Mouse (Mus musculus) heart, embryonic 16.5 days (tissue): ENCODE results near the gene Scgb1c1. TPM values are rescaled to one million over a fixed set of nuclear protein-coding genes. Genes with fewer than 3 reads are reported as not detected.

Experiments used
- ATAC-seq: fragments of 200-750 bp; cut with Nextera tagmentation; replicated peaks from 2 replicates; pipeline ENCODE4 v1.8.0; 2017; ENCODE audit warnings: moderate number of reproducible peaks; ENCODE audit not compliant: insufficient read depth, low FRiP score; ENCODE audit errors: extremely low read depth
- H3K27ac ChIP-seq: fragments of 300-500 bp; sonication (generic); 2 replicates; pipeline ENCODE4 v1.5.1; 2014; ENCODE audit warnings: mild to moderate bottlenecking, low read length, control low read depth, moderate library complexity
- H3K27me3 ChIP-seq: fragments of 300-500 bp; sonication (generic); 2 replicates; pipeline ENCODE4 v1.6.1; 2014; ENCODE audit warnings: low read length, mixed read lengths; ENCODE audit not compliant: control insufficient read depth, insufficient read depth
- H3K36me3 ChIP-seq: fragments of 300-500 bp; sonication (generic); 2 replicates; pipeline ENCODE4 v1.6.1; 2014; ENCODE audit not compliant: control insufficient read depth, insufficient read depth
- H3K4me1 ChIP-seq: fragments of 300-500 bp; sonication (generic); 2 replicates; pipeline ENCODE4 v1.6.1; 2014; ENCODE audit warnings: low read length, mixed read lengths; ENCODE audit not compliant: control insufficient read depth, insufficient read depth
- H3K4me2 ChIP-seq: fragments of 300-500 bp; sonication (generic); 2 replicates; pipeline ENCODE4 v1.6.1; 2014; ENCODE audit warnings: low read depth, mild to moderate bottlenecking, control low read depth, low read length
- H3K4me3 ChIP-seq: fragments of 300-500 bp; sonication (generic); 2 replicates; pipeline ENCODE4 v1.5.1; 2014; ENCODE audit warnings: mild to moderate bottlenecking, control low read depth, low read length
- H3K9ac ChIP-seq: fragments of 300-500 bp; sonication (generic); 2 replicates; pipeline ENCODE4 v1.6.1; 2014; ENCODE audit warnings: low read length, control low read depth
- H3K9me3 ChIP-seq: fragments of 300-500 bp; sonication (generic); replicated peaks from 2 replicates; pipeline ENCODE4 v1.6.1; 2016; ENCODE audit warnings: low read length; ENCODE audit not compliant: control insufficient read depth
- WGBS: fragments of 180-500 bp; shearing (Covaris S2); extraction: QIAGEN DNeasy Blood & Tissue Kit; methylation state at CpG from one replicate; pipeline ENCODE4 v1.1.7; 2014; 5-methylcytosine and 5-hydroxymethylcytosine counted together
- polyA plus RNA-seq: library from polyadenylated mRNA; unstranded; fragments of >200 nt; fragmentation: Nextera tagmentation; extraction: Ambion mirVana; gene quantifications from 2 replicates; pipeline ENCODE4 v1.2.1, GENCODE M21; 2015

Scgb1c1 gene
- polyA plus RNA-seq, 1 experiment from 2014 or later: 0.84 TPM

DNA sequence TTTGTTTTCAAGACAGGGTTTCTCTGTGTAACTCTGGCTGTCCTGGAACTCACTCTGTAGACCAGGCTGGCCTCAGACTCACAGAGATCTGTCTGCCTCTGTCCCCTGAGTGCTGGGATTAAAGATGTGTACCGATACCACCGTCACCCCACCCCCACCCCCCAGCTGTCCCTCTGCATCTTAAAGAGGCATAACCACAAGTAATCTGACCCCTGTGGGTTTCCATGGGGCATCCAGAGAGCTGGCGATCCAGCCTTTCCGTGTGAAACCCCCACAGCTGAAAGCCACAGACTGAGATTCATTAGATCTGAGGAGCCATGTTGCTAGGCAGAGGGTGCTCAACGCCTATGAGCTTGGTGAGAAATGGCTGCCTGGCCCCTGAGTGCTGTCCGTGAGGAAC lies 14.7 kb downstream of the Scgb1c1 start:
- H3K4me3 ChIP-seq: no peak overlapping the region
- H3K36me3 ChIP-seq: peaks cover 60% of the 10 kb centered on the region
- H3K4me2 ChIP-seq: no peak overlapping the region
- H3K27me3 ChIP-seq: no peaks in the 10 kb centered on the region
- WGBS: 72% methylated on average over 6 of the region's 6 CpGs
- no peak overlapping the region for H3K9ac ChIP-seq
- ATAC-seq: no peak
- no peak overlapping the region for H3K27ac ChIP-seq
- H3K4me1 ChIP-seq: peaks cover 21% of the 10 kb centered on the region
- no peaks in the 10 kb centered on the region for H3K9me3 ChIP-seq

DNA sequence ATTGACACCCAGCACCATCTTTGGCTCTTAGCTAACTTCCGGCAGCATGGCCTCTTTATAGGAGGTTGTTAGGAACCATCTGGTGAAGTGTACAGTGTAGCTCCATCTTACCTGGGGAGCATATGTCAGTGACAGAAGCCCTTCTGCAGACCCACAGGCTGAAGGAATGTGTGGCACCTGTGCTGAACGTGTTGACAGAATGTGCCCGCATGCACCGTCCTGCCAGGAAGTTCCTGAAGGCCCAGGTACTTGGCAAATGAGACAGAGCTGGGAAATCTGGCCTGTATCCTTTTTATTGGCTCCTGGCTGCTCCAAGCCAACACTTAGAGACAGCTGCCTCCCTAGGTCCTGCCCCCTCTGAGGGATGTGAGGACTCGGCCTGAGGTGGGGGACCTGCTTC lies 15.4 kb downstream of the Scgb1c1 start:
- Histone ChIP-seq H3K4me1 (peaks cover 15% of the 10 kb centered on the region), H3K36me3 (peaks cover 61% of the 10 kb centered on the region), H3K27ac (no peak overlapping the region), H3K4me3 (no peak overlapping the region), H3K27me3 (no peaks in the 10 kb centered on the region), H3K9me3 (no peaks in the 10 kb centered on the region), H3K4me2 (no peak overlapping the region), H3K9ac (no peak overlapping the region)
- WGBS: 81% methylated on average over 5 of the region's 5 CpGs
- ATAC-seq: no peak

DNA sequence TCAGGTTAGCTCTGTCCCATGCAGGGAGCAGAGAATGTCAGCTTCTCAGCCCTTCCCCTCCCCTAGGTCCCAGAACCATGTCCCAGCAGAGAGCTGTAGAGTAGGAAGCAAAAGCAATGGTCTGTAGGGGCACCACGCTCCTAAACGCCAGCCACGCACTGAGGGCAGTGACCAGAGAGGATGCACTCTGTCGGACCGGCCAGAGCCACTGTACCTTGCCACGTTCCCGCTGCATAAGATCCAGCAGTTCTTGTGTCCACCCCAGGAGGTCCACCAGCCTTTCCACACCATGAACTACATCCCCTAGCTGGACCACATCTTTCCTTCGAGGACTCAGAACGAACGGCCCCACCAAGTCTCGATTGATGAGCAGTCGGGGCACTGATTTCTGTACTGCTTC lies 19.4 kb downstream of the Scgb1c1 start:
- Histone ChIP-seq H3K36me3 (peaks cover 66% of the 10 kb centered on the region), H3K27ac (no peak overlapping the region), H3K4me2 (no peak overlapping the region), H3K27me3 (no peaks in the 10 kb centered on the region), H3K4me3 (no peak overlapping the region), H3K9ac (no peak overlapping the region), H3K9me3 (no peaks in the 10 kb centered on the region), H3K4me1 (no peaks in the 10 kb centered on the region)
- 84% methylated on average over 12 of the region's 12 CpGs for WGBS
- ATAC-seq: no peak

DNA sequence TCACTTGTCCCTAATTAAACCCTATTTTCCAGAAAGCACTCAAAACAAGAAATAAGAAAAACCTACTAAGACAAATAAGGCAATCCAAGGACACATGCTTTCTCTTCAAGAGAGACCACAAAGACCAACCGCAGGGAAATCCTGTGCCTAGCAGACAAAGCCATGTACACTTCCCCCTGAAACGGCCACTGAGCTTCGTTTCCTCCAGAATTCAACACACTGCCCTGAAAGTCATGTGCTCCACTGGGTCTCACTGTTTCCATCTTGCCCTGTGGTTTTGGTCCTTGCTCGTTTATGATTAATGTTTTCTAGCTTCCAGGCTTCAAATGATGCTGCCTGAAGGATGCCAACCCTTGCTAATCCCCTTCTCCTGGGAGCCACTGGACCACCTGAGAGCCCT lies 28.9 kb downstream of the Scgb1c1 start:
- no peak for ATAC-seq

DNA sequence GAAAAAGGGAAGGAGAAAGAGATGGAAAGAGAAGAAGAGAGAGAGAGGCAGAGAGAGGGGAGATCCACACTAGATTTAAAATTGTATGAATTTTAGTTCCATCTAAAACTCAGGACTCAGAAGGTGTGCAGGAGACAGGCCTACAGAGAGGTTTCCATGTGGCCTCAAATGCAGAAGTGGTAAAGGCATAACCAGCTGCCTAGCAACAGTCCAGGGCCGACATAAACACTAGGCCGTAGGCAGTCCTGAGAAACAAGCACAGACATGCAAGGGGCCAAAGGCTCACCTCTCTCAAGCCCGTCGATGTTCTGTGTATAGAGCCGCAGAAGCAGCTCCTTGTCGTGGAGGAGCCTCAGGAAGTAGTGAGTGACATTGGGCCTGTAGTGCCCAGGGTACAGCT lies 32.0 kb downstream of the Scgb1c1 start:
- Histone ChIP-seq H3K36me3 (peaks cover 21% of the 10 kb centered on the region), H3K4me2 (no peak overlapping the region), H3K4me1 (peaks cover 11% of the 10 kb centered on the region; the same call in 1 of the 2 replicates)

More for the DNA sequence above, 28.9 kb downstream of the Scgb1c1 start:
- Histone ChIP-seq H3K9me3 (no peaks in the 10 kb centered on the region), H3K9ac (no peak overlapping the region), H3K36me3 (peaks cover 24% of the 10 kb centered on the region), H3K4me1 (no peaks in the 10 kb centered on the region), H3K27me3 (no peaks in the 10 kb centered on the region), H3K27ac (no peak overlapping the region), H3K4me3 (no peak overlapping the region), H3K4me2 (no peak overlapping the region)
- WGBS: 86% methylated on average over 4 of the region's 4 CpGs

DNA sequence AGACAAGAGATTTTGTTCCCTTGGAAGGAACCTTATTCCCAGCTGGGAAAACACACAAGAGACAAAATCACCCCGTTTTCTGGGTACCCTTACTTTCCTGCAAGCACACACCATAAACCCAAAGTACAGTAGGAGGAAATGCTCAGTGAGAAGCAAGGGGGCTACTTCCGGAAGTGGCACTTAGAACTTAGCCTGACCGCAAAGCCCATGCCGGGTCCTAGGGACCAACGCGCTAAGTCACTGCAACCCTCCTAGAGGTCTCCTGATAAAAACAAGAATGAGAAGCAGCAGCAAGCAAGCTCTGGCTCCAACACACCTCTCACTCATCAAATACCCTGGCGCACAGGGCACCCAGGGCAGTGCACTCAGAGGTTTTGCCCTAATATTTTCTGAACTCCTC lies 34.0 kb downstream of the Scgb1c1 start:
- H3K4me2 ChIP-seq: peak overlapping the region; percentile 17; the same call in 1 of the 2 replicates
- peaks cover 16% of the 10 kb centered on the region for H3K4me1 ChIP-seq
- H3K27ac ChIP-seq: no peak overlapping the region
- no peaks in the 10 kb centered on the region for H3K27me3 ChIP-seq
- ATAC-seq: no peak
- peaks cover 20% of the 10 kb centered on the region for H3K36me3 ChIP-seq
- no peak overlapping the region for H3K9ac ChIP-seq
- no peak overlapping the region for H3K4me3 ChIP-seq
- WGBS: 74% methylated on average over 7 of the region's 7 CpGs
- H3K9me3 ChIP-seq: no peaks in the 10 kb centered on the region

More for the DNA sequence above, 32.0 kb downstream of the Scgb1c1 start:
- Histone ChIP-seq H3K9ac (no peak overlapping the region), H3K27me3 (no peaks in the 10 kb centered on the region), H3K9me3 (no peaks in the 10 kb centered on the region), H3K27ac (no peak overlapping the region), H3K4me3 (no peak overlapping the region)
- no peak for ATAC-seq
- WGBS: 76% methylated on average over 6 of the region's 6 CpGs

DNA sequence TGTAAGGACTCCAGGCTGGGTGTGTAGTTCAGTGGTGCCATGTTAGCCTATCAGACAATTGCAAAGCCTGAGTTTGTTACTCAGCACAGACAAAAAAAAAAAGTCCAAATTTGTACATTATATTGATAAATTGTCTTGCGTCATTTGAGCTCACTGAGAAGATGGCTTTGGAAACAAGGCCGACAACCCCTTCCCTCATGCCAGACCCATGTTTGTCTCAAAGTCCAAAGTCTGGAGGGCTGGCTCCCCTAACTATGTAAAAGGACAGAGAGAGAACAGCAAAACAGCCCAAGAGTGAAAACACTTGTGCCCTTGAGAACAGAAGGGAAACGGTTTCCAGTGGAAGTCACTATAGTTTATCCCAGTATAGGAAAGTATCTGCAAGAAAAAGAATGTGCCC lies 35.1 kb downstream of the Scgb1c1 start:
- no peaks in the 10 kb centered on the region for H3K27me3 ChIP-seq
- peak overlapping the region; percentile 73 for H3K4me2 ChIP-seq
- H3K36me3 ChIP-seq: peaks cover 13% of the 10 kb centered on the region
- no peaks in the 10 kb centered on the region for H3K9me3 ChIP-seq
- H3K4me3 ChIP-seq: peak overlapping the region; percentile 97
- peak overlapping the region; percentile 88 for H3K9ac ChIP-seq
- WGBS: 73% methylated on average over 3 of the region's 3 CpGs
- H3K4me1 ChIP-seq: peaks cover 16% of the 10 kb centered on the region
- ATAC-seq: no peak
- H3K27ac ChIP-seq: peak overlapping the region; percentile 20; the same call in 1 of the 2 replicates

DNA sequence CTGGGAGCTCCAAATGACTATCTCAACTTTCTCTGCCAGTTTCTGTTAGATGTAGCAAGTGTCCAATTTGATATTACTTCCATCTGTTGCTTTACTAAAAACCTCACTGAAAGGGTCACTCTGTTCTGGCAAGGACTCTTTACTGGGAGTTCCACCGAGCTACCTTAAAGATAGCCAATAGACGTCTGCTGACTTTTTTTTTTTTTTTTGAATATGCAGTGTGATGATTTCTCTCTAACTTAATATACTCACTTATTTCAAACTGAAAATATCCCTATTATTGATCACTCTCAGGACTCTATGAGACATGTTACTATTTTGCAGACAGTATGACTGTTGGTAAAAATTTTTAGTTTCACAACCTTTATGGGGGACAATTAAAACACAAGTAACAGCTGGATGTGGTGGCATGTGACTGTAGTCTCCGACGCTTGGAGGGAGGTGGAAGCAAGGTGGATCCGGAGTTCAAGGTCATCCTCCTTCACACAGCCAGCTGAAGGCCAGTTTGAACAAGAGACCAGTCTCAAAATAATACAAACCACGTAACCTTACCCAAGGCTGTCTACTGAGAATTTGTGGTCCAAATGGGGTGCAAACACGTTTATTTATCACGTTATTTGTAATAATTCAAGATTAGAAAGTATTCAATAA lies 35.6 kb downstream of the Scgb1c1 start:
- no peak for ATAC-seq
- Histone ChIP-seq H3K4me3 (peak overlapping the region; percentile 97), H3K9me3 (no peaks in the 10 kb centered on the region), H3K27me3 (no peaks in the 10 kb centered on the region), H3K4me1 (peaks cover 16% of the 10 kb centered on the region), H3K9ac (peak overlapping the region; percentile 88), H3K36me3 (peaks cover 9% of the 10 kb centered on the region), H3K27ac (peak overlapping the region; percentile 92), H3K4me2 (peak overlapping the region; percentile 73)
- 6% methylated on average over 8 of the region's 8 CpGs for WGBS

DNA sequence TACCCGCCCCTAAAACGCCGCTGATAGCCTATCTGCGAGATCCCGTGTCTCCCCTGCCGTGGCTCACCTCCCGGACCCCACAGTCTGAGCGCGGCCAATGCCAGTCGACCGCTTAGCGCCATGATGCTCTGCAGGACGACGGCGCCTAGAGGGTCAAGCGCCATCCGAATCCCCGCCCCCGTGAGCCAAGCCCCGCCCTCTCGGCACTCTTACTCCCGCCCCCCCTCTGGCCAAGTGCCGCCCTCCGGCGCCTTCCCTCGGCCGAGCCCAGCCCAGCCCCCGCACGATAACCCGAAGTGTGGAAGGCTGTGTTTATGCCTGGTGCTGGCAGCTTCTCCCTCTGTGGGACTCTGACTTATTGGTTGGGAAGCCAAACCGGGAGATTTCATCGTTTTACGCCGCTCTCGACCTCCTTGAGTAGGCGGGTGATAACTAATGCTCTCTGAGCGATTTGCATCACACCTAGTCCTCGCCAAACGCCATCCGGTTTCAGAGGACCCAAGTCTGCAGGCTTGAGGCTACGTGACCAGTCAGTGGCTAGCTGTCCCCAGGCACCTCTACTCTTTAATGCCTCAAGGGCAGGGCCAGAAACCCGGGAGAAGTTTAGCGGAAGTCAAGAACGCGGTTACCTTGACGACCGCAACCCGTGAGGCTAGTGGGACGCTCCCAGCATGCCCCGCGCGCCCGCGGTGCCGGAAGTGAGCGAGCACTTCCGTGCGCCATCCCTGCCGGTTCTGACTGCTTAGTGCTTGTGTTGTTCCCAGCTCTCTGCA lies 36.5 kb downstream of the Scgb1c1 start, which contains the start of the genes Psmd13 and Sirt3:
Gene Psmd13 (plus strand): TSS at position 273 of the 773 bp plus-strand sequence.
Gene Sirt3 (minus strand): TSS at position 614 of the 773 bp plus-strand sequence.
- H3K27ac ChIP-seq: peak within 1 kb of the TSS; percentile 92
- peaks cover 9% of the 10 kb centered on the region for H3K36me3 ChIP-seq
- peak within 1 kb of the TSS; percentile 88 for H3K9ac ChIP-seq
- peak within 1 kb of the TSS; percentile 97 for H3K4me3 ChIP-seq
- H3K4me1 ChIP-seq: peaks cover 16% of the 10 kb centered on the region
- no peaks in the 10 kb centered on the region for H3K9me3 ChIP-seq
- H3K4me2 ChIP-seq: peak within 1 kb of the TSS; percentile 73
- peak; percentile 97 for ATAC-seq
- WGBS: under 1% methylated on average over 59 of the region's 59 CpGs
- H3K27me3 ChIP-seq: no peaks in the 10 kb centered on the region
